Mouse (Mus musculus): ENCODE data around the gene Sobp.

The Sobp gene

DNA sequence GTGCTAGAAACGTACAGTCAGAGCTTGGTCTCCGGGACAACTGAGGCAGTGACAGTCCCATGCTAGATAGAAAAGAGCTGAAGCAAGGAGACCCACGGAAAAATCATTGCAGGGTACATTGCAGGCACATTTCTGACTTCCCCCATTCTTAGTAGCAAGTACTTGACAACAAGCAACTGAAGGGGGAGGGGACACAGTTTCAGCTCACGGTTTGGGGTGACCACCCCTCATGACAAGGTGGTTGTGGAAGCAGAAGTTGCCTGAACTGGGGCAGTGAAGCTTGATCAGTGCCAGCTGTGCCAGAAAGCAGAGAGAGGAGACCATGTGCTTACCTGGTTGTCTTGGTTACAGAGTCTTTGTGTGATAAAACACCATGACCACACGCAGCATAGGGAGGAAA is 220.7 kb downstream of the Sobp start:
- in situ Hi-C loops (cut with MboI, MseI): no loop called here

All from T-helper 1 cell (primary cell).